Mouse (Mus musculus): Measurements from ENCODE around the gene Slc22a18. TPM values are rescaled to one million over a fixed set of nuclear protein-coding genes. Genes with fewer than 3 reads are reported as not detected.

Gene Slc22a18
- polyA plus RNA-seq, 2 experiments from 2014 or later = 0.32 TPM; not detected in 1

DNA sequence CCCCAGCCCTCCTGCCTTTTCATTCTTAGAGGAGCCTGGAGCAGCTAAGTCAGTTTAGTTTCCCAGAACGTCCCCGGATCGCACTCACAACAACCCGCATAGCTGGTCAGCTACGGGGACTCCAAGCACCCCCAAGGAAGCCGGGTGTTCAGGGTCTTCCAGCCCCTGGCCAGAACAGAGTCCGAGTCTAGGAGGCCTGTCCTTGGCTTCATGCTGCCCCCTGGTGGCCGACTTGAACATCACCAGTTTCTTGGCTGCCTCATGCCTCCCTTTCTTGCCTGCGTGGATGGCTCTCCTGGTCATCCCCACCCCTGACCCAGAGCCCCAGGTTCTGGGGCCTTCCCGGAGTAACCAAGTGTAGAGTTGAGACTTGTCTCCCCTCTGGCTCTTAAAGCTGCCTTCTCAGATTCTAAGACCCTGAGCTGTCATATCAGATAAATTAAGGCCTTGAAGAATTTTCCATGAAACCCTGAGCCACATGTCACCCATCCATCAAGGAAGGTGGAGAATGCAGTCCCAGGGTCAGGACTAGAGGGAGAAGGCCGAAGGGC is 9.6 kb upstream of the Slc22a18 start:
- no peak for ATAC-seq

DNA sequence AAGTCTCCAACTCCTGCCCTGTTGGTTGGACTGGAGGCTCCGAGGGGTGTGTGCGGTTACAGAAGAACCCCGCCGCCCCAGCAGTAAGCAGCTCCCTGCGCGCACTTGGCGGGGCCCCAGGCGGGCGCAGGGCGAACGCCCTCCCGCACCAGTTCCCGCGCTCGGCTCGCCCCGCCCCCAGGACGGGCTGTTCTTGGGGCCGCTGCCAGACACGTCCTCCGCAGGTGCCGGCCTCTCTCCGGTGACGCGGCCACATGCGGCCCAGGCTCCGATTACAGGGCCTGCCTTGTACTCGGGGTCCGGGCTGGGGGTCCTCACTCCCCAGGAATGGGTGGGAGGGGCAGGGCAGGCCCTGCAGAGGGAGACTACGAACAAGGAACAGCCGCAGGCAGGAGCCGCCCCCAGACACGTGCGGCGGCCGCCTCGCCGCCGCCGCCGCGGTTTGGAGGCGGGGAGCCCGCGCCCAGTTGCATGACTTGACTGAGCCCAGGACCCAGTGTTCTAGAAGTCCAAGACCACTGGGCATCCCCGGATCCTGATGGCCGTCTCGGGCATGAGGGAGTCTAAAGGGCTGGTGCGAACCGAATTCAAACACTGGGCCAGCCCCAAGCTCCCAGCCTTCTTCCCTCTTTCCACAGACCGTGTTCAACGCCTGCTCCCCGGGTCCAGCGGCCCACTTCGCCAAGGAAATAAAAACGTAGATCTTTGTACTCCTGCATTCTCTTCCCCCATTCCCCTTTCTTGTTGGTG is 8.6 kb upstream of the Slc22a18 start:
- ATAC-seq = no peak

DNA sequence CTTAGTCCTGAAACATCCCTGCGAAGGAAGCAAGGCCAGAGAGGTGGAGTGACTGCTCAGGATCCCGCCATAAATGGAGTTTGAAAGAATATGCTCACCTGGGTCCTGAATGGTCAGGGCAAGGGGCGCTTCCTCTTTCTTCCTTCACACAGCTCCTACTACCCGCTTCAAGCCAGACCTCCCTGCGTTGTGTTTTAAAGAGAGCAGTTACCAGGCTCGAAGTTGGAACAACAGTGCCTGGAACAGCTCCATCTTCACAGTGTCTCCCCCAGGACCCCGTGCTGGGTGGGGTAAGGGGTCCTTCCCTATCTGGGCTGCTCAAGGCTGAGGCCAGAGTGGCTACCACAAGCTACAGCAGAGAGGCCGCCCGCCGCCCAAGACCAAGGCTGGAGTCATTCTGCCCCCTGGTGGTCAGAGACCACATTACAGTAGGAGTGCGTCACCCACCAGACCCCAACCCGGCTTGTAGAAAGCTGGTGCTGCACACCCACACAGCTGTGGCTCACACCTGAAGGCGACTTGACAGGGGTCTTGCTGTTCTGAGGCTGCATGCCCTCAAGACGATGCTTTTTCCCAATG is 7.3 kb upstream of the Slc22a18 start:
- peak; percentile 50 for ATAC-seq

DNA sequence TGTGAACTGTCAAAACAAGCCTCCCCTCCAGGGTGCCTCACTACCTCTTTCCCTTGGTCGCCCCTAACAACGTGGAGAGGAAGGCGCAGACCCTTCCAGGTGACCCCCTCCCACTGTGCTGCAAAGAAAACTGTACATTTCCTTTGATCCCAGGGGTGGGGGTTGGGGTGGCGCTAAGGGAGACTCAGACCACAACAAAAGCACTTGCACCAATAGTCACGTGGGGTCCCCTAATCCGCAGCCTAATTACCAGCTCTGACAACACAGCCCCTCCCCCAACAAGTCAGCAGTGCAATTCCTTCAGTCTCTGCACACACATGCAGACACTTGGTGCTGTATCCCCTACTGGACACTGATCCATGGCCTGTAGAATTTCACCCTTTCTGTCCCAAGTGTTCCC is 5.8 kb upstream of the Slc22a18 start:
- ATAC-seq = no peak

DNA sequence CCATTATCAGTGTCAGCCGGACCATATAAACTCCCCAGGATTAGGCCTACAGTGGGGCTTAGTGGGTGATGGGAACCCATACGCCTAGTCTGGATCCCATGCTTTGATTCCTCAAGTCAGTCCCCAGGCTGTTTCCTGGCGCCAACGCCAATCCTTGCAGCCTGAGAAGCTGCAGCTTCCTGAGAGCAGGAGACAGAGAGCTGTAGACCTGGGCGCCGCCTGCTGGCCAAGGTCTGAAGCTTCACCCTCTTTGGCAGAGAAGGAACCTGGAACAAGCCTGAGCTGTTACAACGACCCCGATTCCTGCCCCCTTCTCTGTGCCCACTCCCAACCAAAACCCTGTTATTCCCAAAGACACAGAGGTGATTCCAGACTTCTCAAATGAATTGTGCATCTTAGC is 3.6 kb upstream of the Slc22a18 start:
- ATAC-seq = no peak

DNA sequence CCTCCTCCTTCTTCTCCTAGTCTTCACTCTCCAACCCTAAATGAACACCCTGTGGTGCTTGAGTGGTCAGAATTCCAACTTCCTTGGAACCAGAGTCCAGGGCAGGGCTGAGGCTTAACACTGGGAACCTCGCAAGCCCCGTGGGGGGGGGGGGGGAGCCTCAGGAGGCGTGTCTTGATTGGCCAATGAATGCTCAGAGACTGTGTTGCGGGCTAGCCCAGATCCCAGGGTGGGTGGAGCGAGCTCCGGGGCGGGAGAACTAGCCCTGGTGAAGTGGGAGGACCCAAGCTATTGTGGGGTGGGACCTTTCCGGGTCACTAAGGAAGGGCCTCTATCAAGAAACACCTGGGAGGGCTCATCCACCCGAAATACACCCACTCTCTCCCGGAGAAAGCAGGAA is 1.3 kb downstream of the Slc22a18 start:
- no peak for ATAC-seq

DNA sequence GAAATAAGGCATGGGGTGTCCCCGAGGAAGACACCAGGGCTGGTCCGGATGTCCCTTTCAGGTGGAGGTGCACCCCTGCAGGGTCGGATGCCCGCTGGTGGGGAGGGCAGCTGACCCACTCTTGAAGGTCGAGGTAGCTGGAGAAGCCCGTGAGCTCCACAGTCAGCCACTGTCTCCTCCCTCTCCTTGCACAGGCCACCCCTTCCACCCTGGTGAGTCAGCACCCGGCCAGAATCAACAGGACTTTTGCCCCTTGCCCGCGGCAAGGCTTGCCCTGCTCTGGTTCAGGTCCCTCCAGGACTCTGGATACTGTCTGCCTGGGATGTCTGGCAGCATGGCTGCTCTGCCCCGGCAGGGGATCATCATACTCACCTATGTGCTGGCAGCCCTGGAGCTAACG is 2.3 kb downstream of the Slc22a18 start:
- no peak for ATAC-seq

DNA sequence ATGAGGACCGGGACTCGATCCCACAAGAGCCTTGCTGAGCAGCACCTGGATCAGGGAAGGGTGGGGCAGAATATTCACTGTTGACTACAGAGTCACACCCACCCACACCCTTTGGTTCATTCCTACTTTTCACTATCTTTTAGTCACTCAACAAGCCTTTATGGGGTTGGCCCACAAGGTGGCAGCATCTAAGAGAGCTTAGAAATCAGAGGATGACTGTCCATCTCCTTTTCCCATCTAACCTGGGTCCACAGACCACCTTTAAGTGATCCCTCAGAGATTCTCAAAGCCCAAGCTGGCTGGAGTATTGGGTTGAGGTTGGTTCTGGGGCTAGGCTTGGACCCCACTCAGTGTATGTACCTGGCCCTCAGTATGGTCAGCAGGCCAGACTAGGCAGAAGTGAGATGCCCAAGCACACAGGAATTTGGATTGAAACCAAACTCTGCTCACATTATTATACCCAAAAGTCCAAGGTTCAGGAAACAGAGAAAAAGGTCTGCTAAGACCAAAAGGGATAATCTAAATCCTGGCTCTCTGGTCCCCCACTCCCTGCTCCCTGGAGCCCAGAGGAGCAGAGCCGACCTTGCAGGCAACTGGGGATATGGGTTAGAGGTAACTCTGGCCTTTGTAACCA is 3.3 kb downstream of the Slc22a18 start:
- no peak for ATAC-seq

DNA sequence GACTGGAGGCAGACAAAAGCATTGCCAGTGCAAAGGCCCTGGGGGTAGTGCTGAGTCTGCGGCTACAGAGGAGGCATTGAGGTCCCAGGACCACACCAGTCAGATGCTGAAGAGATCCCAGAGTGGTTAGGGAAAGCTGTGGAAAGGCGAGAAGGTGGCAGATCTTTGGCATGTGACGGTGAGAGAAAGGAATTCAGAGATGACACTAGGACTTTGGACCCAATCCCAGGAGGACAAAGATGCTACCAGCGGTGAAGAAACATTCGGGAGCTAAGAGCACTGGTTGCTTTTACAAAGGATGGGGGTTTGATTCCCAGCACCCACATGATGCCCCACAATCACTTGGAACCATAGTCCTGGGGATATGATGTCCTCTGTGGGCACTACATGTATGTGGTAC is 4.3 kb downstream of the Slc22a18 start:
- ATAC-seq = no peak

DNA sequence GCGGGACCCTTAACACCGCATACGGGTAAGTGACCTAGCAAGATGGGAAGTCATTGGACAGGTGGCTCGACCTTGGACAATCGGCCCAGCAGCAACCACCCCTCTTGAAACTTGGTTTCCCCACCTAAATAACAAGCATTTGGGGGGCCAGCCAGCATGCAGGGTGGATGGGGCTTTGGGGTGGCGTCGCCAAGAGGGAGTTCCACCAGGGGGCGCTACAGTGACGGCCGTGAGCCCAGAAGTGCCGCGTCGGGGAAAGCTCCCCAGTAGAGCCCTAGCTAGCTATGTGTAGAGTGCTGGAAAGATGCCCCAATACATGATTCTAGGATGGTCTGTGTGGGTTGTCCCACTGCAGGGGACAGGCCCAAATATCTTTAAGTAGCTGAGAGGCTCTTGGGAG is 7.0 kb downstream of the Slc22a18 start:
- ATAC-seq = no peak

DNA sequence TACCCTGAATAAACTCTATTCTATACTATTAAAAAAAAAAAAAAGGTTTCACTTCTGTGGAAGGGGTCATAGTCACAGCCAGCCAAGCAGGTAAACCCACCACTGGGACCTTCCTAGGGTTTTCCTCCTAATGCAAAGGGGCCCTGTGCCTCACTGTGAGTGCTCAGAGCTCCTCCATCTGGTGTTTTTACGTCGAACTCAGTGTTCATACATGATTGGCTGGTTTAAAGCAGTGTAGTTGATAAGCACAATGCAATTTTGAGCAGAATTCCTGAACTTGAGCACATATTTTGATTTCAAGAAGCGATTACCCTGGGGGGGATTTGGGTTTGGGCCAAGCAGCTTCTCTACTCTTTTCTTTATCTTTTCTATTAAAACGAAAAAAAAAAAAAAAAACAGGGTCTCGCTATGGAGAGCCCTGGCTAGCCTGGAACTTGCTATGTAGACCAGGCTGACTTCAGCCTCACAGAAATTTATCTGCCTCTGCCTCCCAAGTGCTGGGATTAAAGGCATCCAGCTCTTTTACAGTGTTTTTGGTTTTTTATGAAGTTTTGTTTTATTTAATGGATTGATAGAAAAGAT is 8.4 kb downstream of the Slc22a18 start:
- no peak for ATAC-seq

DNA sequence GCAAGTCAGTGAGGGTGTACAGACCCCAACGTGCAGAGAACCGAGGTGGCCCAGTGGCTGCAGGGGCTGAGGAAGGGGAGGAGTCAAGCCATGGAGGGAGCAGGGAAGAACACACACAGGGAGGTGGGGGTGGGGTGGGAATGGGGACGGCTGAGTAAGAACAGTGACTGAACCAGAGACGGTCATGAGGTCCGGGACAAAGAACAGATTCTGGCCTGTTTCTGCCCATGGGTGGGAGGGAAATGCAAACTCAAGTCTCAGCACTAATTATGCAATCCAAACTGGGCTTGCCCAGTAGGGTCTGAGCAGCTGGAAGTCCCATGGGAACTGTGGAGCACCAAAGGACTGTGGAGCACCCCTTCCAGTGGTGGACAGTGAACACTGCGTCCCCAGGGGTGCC is 9.0 kb downstream of the Slc22a18 start:
- ATAC-seq = no peak

DNA sequence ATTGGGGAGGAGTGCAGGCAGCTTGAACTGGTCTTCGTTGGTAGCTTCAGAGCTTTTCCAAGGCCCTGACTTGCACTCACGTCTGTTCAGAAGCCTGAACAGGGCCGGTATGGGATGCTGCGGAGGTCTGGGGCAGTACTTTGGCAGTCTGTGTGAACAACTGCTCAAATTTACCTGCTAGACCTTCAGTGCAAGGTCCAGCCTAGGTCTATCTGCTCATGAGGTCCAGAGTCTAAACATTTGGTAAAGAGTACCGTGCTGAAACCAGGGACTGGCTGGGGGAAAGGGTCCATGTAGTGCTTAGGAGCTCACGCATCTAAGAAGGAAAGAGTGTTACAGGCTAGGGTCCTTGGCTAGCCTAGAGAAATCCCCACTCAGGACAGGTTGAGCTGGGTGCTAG is 16.2 kb downstream of the Slc22a18 start:
- no peak for ATAC-seq

DNA sequence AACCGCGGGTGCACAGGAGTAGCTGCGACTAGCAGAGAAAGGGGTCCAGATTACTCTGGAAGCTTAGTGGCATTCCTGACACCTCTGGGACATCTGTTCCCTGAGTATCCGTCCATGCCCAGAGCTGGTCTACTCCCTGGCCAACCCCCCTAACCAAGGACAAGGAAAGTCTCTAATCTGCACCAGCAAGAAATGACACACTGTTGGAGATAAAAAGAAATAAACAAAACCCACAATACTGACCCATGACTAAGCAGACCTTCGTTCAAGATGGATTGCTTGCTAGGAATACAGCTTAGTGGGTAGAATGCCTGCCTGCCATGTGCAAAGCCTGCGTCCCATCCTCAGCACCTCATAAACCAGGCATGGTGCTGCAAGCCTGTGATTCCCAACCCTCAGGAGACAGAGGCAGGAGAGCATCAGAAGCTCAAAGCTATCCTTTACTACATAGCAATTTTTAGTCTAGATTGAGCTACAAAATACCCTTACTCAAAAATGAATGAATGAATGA is 20.1 kb downstream of the Slc22a18 start:
- no peak for ATAC-seq

DNA sequence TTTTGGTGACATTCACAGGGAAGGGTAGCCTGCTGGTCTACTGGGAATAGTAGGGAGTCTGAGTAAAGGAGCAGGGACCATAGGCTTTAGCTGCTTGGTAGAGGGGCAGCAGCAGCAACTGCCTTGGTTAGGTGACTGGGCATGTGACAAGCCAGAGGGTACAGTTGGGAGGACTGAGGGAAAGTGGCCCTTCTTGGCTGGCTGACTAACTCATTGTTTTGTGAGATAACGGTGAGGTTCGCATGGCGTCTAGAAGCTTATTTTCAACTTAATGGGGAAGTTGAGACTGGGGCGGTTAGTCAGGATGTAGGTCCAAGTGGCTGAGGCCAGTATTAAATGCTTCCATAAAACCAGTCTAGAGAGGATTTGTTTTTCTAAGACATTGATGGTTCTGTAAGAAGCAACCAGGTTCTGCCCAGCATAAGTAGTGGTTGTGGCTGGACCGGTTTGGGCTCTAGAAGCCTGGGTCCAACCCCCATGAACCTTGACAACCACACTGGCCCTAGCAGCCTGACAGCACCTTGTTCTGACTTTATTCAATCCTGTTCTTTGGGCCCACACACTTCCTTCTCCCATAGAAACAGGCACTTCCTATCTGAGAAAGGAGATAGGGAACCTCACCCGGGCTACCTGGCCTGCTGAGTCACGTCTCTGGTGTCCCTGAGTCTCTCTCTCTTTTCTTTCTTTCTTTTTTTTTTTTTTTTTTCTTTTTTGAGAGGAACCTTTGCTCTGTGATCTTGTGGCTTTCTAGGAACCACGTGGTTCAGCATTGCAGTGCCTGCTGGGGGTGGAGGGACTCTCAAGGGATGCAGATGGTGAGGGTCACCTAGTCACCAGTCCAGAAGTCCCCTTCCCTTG is 21.8 kb downstream of the Slc22a18 start:
- ATAC-seq = no peak

DNA sequence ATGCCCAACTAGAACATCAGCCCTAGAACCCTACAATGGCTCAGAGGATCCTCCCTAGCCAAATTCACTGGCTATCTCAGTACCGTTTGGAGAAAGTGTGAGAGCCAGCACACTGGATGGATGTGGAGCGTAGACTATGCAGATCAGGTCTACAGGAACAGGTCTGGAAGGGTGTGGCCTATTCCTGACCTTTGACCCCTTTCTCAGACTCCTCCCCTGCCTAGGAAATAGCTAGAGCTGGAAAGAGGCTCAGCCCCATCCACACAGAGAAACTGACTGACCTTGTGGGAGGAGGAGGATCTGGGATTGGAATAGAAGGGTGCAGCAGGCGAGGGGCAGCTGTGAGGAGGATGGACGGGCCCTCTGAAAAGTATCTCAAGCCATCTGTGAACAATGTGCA is 25.0 kb downstream of the Slc22a18 start:
- no peak for ATAC-seq

DNA sequence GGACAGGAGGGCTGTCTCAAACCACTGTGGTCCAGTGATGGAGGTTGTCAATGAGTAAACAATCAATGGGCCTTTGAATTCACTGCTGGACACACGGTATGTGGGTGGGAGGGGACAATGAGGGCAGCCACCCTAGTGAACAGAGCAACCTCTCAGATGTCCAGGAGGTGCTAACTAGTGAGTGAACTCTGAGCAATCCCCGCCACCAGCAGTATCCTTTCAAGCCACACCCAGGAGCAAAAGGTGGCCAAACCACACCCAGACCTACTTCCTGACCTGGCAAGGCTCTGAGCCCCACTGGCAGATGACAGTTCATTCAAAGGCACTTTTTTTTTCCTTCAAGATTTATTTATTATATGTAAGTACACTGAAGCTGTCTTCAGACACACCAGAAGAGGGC is 27.4 kb downstream of the Slc22a18 start:
- ATAC-seq = no peak

DNA sequence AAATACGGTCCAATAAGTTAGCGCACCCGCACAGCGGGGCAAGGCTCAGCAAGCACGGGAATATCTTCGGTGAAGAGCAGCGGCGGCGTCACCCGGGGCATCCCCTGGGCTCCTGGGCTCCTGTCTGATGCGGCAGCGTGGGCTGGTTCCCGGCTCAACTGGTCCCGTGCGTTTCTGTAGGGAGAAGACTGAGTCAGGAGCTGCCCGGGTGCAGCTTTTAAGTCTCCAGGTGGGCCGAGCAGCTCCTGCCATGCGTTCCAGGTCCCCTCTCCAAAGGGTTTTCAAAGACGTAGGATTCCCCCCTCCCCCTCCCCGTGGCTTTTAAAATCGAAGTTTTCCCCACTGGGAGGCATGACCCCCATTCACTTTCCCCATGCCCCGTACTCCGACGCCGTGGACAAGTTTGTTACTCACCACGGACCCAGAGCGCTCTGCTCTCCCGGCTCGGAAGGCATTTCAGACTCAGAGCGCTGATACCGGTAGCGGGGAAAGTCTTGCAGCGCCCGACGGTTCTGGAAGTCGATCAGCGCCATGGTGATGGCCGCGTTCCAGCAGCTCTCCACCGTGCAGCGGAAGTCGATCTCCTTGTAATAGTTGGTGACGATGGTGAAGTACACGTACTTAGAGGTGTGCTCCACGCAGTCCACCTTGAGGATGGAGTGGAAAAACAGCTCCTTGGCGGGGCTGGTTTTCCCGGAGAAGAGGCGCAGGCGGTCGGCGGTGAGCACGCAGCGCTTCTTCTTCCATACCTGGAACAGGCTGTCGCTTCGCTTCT is 28.3 kb downstream of the Slc22a18 start:
- peak; percentile 70 for ATAC-seq

DNA sequence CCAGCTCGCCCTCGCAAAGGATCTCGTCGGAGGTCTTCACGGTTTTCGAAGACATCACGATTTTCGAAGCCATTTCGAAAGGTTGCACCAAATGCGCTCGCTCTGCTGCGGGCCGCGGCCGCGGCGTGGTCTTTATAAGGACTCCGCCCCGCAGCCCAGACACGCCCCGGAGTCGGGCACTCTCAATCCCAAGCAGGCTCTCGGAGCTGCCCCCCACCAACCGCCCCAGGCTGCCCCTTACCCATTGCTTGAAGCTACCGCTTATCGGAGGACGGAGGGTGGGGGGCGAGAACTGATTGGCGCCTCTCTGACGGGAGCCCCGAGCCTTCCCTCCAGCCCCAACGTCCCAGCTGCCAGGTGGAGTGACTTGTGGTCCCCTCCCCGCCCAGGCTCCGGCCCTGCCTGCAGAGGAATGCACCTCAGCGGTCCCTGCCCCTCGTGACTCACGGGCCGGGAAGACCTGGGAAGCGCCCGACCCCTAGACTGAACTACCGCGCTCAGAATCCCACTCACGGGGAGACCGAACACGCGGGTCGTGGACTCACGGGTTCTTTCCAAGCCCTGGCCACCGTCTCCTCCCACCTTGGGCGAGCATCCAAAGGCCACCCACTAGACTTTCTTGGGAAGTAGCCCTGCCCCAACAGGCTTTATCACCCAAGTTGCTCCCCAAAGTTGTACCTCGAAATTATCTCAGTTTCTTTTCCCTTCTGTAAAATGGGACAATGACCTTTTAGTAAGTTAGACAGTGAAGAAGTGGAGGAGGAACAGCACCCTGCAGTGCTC is 29.1 kb downstream of the Slc22a18 start, which contains the start of gene Phlda2:
Gene Phlda2 (minus strand): TSS at position 733 of the 783 bp plus-strand sequence.
- ATAC-seq = no peak

DNA sequence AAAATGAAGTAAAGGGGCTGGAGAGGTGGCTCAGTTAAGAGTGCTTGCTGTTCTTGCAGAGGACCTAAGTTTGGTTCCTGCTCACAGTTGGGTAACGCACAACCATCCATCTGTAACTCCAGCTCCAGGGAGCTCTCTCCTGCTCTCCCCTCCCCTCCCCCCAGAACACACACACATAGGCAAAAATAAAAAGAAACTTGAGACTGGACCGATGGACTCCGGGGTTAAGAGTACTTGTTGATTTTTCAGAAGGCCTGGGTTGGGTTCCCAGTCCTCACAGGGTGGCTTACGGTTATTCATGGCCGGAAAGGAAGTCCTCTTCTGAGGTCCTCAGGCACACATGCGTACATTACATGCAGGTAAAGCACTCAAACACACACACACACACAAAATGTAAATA is 30.4 kb downstream of the Slc22a18 start:
- no peak for ATAC-seq

DNA sequence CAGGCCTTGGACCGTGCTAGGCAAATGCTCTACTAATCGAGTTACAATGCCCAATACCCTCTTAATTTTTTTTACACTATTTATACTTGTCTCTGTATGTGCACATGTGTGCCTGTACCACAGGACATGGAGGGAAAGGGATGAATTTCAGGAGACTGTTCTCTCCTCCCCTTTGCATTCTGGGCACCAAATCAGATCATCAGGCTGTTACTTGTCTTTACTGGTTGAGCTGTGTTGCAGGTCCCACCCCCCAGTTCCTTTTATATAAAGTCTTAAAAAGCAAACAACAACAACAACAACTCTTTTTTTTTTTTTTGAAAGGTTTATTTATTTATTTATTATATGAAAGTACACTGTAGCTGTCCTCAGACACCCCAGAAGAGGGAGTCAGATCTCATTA is 31.9 kb downstream of the Slc22a18 start:
- ATAC-seq = no peak
